Mouse (Mus musculus): ENCODE data around the gene Tcerg1l.
A peak's percentile ranks its signal among the peaks of the same experiment; 100 is the strongest.

Gene Tcerg1l

DNA sequence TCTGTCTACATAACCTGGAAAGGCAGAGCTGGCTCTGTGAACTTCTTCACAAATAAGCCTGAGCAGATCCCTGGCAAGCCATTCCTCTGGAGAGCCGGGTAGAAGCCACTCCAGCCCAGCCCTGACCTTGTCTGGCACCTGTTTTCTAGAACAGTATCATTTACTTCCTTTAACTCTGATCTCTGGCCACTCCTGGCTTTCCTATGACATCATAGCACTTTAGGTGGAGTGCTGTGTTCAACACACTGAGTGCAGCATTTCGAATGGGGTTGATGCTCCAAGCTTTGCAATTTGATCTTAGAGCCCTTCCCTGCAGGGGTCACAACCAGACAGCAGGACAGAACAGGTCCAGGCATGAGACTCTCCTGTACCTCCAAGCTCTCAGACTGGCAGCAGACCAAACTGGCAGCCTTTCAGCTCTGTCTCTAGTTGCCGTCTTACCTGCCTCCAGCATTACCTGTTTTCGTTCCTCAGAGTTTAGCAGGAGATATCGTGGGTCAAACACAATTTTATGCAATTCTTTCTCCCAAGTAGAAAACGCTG, 179.9 kb downstream of the Tcerg1l start:
- peak; percentile 10 to 50 for DNase-seq

DNA sequence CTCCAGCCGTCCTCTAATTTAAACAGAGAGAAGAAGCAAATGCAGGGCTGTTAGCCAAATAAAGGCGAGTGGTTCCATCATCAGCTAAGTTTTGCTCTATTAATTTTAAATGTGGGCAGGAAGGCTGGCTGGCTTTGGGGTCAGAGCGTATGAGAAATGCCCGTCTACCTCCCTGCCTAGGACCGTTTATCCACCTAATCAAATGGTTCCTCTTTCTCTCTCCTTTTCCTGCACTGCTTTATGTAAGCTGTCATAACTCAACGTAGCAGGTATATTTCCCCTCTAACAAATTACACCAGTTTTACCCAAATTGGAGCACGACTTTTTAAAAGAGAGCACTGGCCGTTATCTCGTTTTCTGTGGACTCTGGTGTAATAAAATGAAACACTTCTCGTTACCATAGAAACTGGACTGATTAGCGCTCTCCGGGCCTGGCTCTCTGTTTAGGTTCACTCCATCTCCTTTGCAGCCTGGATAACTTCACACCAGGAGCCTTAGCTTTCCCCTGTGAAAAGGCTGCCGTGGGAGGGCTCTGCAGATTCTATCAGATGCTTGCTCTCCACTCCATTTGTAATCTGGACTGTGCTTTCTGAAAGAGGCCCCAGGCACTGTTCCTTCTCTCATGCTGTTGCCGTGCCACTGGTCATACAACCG, 182.2 kb downstream of the Tcerg1l start:
- no peak for DNase-seq

DNA sequence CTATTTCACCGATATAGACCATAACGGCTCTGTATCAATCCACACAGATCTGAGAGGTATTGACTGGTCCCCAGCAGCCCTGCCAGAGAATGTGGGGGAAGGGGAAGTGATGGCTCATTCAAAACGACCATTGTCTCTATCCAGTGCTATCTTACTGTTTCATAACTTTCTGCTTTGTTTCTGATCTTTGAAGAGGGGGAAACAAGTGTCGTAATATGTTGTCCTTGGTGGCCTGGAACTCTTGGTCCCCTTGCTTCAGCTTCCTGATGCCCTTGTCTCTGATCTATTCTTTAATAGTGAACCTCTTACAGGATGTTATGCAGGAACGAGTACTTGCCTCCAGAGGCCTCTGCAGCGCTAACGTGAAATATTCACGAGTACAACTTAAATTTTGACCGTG, 182.8 kb downstream of the Tcerg1l start:
- DNase-seq, result no peak

- no peak for DNase-seq
These were observed 187.8 kb downstream of the Tcerg1l start for GRCm38 (mm10) chr7:138209769-138210168.

- DNase-seq, result no peak
These were observed 192.4 kb downstream of the Tcerg1l start for GRCm38 (mm10) chr7:138205124-138205523.

- DNase-seq, result peak; percentile 29 to 63
These were observed 195.2 kb downstream of the Tcerg1l start for GRCm38 (mm10) chr7:138202162-138202832.

DNA sequence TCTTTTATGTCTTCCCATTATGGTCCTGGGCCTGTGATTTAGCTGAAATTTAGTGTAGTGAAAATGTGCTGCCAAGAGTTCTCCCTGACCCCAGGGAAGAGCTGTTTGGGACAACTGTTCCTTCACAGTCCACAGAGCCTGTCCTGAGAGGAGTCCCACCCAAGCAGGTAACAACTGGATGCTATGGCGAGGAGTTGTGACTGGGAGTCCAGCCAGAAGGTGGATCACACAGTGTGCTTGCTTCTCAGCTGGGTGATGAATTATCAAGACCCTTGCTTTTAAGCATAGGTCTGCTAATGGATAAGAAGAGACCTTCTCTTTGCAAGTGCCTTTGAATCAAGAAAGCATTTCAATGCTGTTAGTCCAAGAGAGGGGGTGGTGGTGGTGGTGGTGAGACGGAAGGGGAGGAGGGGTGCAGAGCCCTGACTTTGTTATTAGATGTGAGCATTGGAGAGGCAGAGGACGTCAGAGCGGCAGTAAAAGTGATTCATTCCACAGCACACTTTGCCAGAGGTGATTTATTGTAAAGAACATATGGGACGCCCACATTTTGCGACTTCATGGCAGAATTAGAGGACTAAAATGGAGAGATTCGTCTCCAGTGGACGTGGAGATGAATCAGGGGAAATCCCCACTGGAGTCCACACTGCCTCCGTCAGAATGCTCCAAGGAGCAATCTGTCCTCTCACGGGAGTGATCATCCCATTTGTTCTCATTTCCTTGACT, 198.0 kb downstream of the Tcerg1l start:
- no peak for DNase-seq

DNA sequence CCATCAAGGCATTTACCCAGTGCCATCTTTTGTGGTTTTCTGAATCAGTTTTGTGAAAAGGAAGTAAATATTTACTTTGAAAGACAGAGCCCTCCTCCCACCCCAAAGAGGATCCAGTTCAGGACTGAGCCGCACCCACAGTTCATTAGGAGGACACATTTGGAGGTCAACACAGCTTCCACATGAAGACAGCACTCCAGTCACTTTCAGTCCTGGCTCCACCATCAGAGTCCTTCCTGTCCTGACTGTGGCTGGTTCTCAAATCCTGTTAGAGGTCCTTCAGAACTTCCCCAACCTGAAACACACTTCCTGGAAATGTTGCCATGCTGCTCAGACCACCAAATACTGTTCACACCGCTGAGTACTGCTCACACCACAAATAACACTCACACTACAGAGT, 201.4 kb downstream of the Tcerg1l start:
- DNase-seq, result no peak

- no peak for DNase-seq
These were observed 213.3 kb downstream of the Tcerg1l start for GRCm38 (mm10) chr7:138184197-138184596.

GRCm38 (mm10) chr7:138182216-138182615, 215.3 kb downstream of the Tcerg1l start:
- no peak for DNase-seq

DNA sequence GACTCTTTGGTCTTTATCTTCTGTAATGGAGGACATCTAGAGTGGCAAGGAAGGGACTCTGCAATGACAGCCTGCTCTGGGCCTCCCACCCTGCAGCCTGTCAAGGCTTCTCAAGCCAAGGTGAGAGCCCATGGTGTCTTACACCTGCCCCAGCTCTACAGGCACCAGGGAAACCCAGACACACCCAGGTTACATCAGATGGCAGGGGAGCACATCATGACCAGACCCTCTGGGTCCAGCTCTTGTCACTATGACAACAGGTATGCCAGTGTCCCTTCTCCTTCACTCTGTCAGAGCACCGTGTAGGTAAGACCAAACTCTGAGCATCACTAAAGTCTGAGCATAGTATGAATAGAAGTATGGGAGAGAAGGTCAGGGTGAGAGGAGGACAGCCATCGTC, 218.9 kb downstream of the Tcerg1l start:
- DNase-seq, result no peak

DNA sequence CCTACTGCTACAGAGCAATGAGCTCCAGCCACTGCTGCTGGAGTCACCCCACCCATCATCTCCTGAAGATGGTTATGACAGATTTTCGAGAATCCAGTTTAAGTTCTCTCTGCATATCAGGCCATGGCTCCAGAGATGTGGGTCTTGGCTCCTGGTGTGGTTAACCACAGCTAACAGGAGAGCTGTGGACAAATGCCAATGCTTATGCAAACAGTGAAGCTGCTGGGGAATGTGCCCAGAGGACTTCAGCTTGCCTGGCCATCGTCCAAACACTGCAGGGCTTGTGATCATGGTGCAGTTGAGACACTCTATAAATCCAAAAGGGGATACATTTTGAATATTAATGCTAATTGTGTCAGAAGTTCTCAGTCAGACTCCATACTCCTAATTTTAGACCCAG, 221.5 kb downstream of the Tcerg1l start:
- peak; percentile 58 to 78 for DNase-seq

DNA sequence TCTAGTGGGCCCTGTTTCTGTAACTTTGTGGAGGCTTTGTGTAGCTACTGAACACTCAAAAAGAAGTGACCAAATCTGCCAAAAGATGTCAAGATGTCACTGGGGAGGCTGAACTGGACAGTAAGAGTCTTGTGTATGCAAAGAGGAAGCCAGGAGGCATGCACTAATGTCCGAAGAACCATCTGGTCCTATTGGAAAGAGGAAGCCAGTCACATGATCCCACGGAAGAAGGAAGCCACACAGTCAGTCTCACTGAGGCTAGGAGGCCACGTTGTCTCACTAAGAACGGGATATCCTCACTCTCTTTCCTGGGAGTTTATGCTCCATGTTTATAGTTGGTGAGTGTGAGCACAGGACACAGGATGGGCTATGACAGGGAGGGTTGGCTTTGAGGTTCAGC, 227.1 kb downstream of the Tcerg1l start:
- DNase-seq, result no peak

Measured in lung, postnatal 4 days (tissue).